Mouse (Mus musculus): ENCODE results near the gene AC141477.1.
A peak's percentile ranks its signal among the peaks of the same experiment; 100 is the strongest.

Gene AC141477.1

GRCm38 (mm10) chr10:76392596-76392995, 47.6 kb downstream of the AC141477.1 start:
- DNase-seq = no peak

DNA sequence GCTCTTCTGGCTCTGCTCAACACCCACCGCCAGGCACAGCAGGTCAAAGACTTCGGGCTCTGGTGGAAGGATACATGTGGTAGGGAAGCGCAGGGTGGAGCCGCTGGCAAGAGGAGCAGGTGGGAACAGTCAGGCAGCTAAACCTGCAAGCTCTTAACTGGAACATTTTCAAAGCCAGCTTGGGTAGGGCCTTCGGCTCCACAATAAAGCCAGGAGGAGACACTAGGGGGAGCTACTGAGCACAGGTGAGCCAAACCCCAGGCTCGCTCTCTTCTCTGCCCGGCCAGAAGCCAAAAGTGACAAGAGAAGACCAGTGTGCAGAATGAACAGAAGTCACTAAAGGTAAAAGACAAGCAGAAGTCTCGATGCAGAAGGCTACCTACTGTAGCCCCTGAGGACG, 48.5 kb downstream of the AC141477.1 start:
- peak; percentile 43 for DNase-seq

- DNase-seq = no peak
These were observed 49.1 kb downstream of the AC141477.1 start for GRCm38 (mm10) chr10:76391166-76391565.

Data from kidney, postnatal 10 days (tissue).